Mouse (Mus musculus) small intestine, adult 2 months (tissue): ENCODE results near the gene Gnl3l. TPM values are rescaled to one million over a fixed set of nuclear protein-coding genes. Genes with fewer than 3 reads are reported as not detected.

Experiments
- H3K27ac ChIP-seq: fragments of 200-500 bp; 2 replicates; pipeline ENCODE4 v1.5.1; 2012; ENCODE audit warnings: low read depth, low read length, control low read depth, inconsistent platforms; ENCODE audit not compliant: insufficient read depth
- H3K27me3 ChIP-seq: fragments of 200-500 bp; 2 replicates; pipeline ENCODE4 v1.6.1; 2012; ENCODE audit warnings: mild to moderate bottlenecking, moderate library complexity, low read length, inconsistent platforms; ENCODE audit not compliant: control insufficient read depth, insufficient read depth
- H3K36me3 ChIP-seq: fragments of 200-500 bp; 2 replicates; pipeline ENCODE4 v1.6.1; 2012; ENCODE audit warnings: mild to moderate bottlenecking, low read length, control low read depth, inconsistent platforms; ENCODE audit not compliant: control insufficient read depth, insufficient read depth
- H3K4me1 ChIP-seq: fragments of 200-500 bp; 2 replicates; pipeline ENCODE4 v1.6.1; 2012; ENCODE audit warnings: low read length, inconsistent platforms, mixed read lengths; ENCODE audit not compliant: control insufficient read depth, insufficient read depth, insufficient read length
- H3K4me3 ChIP-seq: fragments of 200-500 bp; 2 replicates; pipeline ENCODE4 v1.5.1; 2012; ENCODE audit warnings: low read depth, mild to moderate bottlenecking, control low read depth, inconsistent platforms, low read length, moderate library complexity
- CTCF ChIP-seq: fragments of 200-500 bp; IDR thresholded peaks from 2 replicates; pipeline ENCODE4 v1.5.1; 2012; ENCODE audit warnings: low read depth, mild to moderate bottlenecking, control low read depth, inconsistent platforms, low read length, moderate library complexity, mixed read lengths; ENCODE audit not compliant: insufficient replicate concordance, insufficient read length; ENCODE audit errors: extremely low read depth
- POLR2A ChIP-seq: fragments of 200-500 bp; IDR thresholded peaks from 2 replicates; pipeline ENCODE4 v1.6.1; 2012; ENCODE audit warnings: low read depth, mild to moderate bottlenecking, control low read depth, inconsistent platforms, low read length, moderate library complexity
- WGBS: fragments of 180-500 bp; shearing (Covaris S2); methylation state at CpG from one replicate; pipeline ENCODE4 v1.1.7; 2018; 5-methylcytosine and 5-hydroxymethylcytosine counted together
- polyA plus RNA-seq: library from polyadenylated mRNA; depleted of rRNA; stranded (reverse); fragments of >200 nt; gene quantifications from 2 replicates; pipeline ENCODE4 v1.2.3, GENCODE M21; 2012

The Gnl3l gene
- polyA plus RNA-seq, 1 experiment, result 3.2 TPM

GRCm38 (mm10) chrX:151018798-151019197, 1.7 kb upstream of the Gnl3l start:
- H3K27me3 ChIP-seq, result no peaks in the 10 kb centered on the region
- peaks cover 4% of the 10 kb centered on the region for H3K36me3 ChIP-seq
- 45% methylated on average over 3 of the region's 3 CpGs for WGBS
- no peak overlapping the region for H3K27ac ChIP-seq
- peaks cover 2% of the 10 kb centered on the region; the same call in 1 of the 2 replicates for H3K4me1 ChIP-seq
- H3K4me3 ChIP-seq, result no peak overlapping the region
- TF ChIP-seq POLR2A (no peak), CTCF (no peak)

GRCm38 (mm10) chrX:151017897-151018296, 775 bp upstream of the Gnl3l start:
- Histone ChIP-seq H3K4me1 (peaks cover 2% of the 10 kb centered on the region; the same call in 1 of the 2 replicates), H3K27ac (no peak overlapping the region), H3K27me3 (no peaks in the 10 kb centered on the region), H3K36me3 (peaks cover 4% of the 10 kb centered on the region), H3K4me3 (peak overlapping the region; percentile 72)
- 7% methylated on average over 3 of the region's 3 CpGs for WGBS
- TF ChIP-seq CTCF, result no peak
- TF ChIP-seq POLR2A, result no peak

- Histone ChIP-seq H3K4me3 (no peak overlapping the region), H3K27ac (no peak overlapping the region), H3K4me1 (no peaks in the 10 kb centered on the region), H3K36me3 (peaks cover 33% of the 10 kb centered on the region), H3K27me3 (no peaks in the 10 kb centered on the region)
- TF ChIP-seq CTCF (no peak), POLR2A (no peak)
- 93% methylated on average over 3 of the region's 3 CpGs for WGBS
These were observed 20.3 kb downstream of the Gnl3l start for GRCm38 (mm10) chrX:150996775-150997174.

DNA sequence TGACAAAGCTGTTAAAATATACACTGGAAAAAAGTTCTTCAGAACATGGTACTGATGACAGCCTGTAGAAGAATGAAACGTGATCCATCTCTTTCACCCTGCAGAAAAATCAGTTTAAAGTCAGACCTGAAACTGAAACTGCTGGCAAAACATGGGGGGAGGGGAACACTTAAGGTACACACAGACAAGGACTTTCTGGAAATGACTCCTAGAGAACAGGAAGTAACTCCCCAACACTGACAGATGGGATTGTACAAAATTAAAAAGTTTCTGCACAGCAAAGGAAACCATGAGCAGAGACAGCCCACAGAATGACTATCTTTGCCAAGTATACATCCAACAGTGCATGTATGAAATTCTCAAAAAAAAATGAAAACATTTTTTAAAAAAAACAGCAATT, 35.5 kb downstream of the Gnl3l start:
- Histone ChIP-seq H3K4me3 (no peak overlapping the region), H3K27me3 (no peaks in the 10 kb centered on the region), H3K4me1 (no peaks in the 10 kb centered on the region), H3K36me3 (peaks cover 16% of the 10 kb centered on the region), H3K27ac (no peak overlapping the region)
- 22% methylated on average over 1 of the region's 1 CpGs for WGBS
- TF ChIP-seq CTCF, result no peak
- no peak for TF ChIP-seq POLR2A

- no peaks in the 10 kb centered on the region for H3K4me1 ChIP-seq
- TF ChIP-seq POLR2A (no peak), CTCF (no peak)
- no peaks in the 10 kb centered on the region for H3K27me3 ChIP-seq
- 73% methylated on average over 5 of the region's 5 CpGs for WGBS
- no peak overlapping the region for H3K4me3 ChIP-seq
- no peaks in the 10 kb centered on the region for H3K36me3 ChIP-seq
- H3K27ac ChIP-seq, result no peak overlapping the region
These were observed 41.7 kb downstream of the Gnl3l start for GRCm38 (mm10) chrX:150975424-150975823.

GRCm38 (mm10) chrX:150963027-150963426, 54.1 kb downstream of the Gnl3l start:
- WGBS, result 28% methylated on average over 2 of the region's 2 CpGs
- TF ChIP-seq CTCF, result no peak
- no peak for TF ChIP-seq POLR2A

GRCm38 (mm10) chrX:150960702-150961101, 56.4 kb downstream of the Gnl3l start:
- Histone ChIP-seq H3K27ac (no peak overlapping the region), H3K36me3 (no peaks in the 10 kb centered on the region), H3K27me3 (no peaks in the 10 kb centered on the region), H3K4me3 (no peak overlapping the region), H3K4me1 (no peaks in the 10 kb centered on the region)
- TF ChIP-seq CTCF (peak; percentile 19; the same call in 1 of the 2 replicates), POLR2A (no peak)
- 43% methylated on average over 5 of the region's 5 CpGs for WGBS

More at GRCm38 (mm10) chrX:150963027-150963426, 54.1 kb downstream of the Gnl3l start:
- Histone ChIP-seq H3K27me3 (no peaks in the 10 kb centered on the region), H3K4me3 (no peak overlapping the region), H3K4me1 (no peaks in the 10 kb centered on the region), H3K36me3 (no peaks in the 10 kb centered on the region), H3K27ac (no peak overlapping the region)

GRCm38 (mm10) chrX:150956522-150957300, 60.4 kb downstream of the Gnl3l start:
- Histone ChIP-seq H3K36me3 (no peaks in the 10 kb centered on the region), H3K4me1 (no peaks in the 10 kb centered on the region), H3K27ac (no peak overlapping the region), H3K4me3 (peak overlapping the region; percentile 51), H3K27me3 (no peaks in the 10 kb centered on the region)
- TF ChIP-seq POLR2A (no peak), CTCF (peak; percentile 44; the same call in 1 of the 2 replicates)
- WGBS, result 21% methylated on average over 25 of the region's 25 CpGs
